9 mouse cellular contexts compared by ENCODE assay signal in genomic region chr7:78797843-78798455, GRCm38 (mm10). TPM values are rescaled to one million over a fixed set of nuclear protein-coding genes. Genes with fewer than 3 reads are reported as not detected.
DNase-seq lines count a peak whose midpoint lies in the region; ATAC-seq lines count a peak whose summit lies in the region.
"Had no signal": no experiment of that assay in that cellular context is flagged by ENCODE, and none has a peak within 500 bp of the region (broad histone marks: within the 10 kb centered on the region; RNA-seq: fewer than 3 reads in every experiment).

No protein-coding gene starts in this region.

- no peak overlapping the region for H3K4me3 ChIP-seq in forebrain, embryonic 12.5 days (replicated peaks)
- no peak overlapping the region for H3K4me3 ChIP-seq in neural tube, embryonic 14.5 days (ENCODE audit: low read depth, low read length)
- no peak overlapping the region for H3K4me3 ChIP-seq in kidney, embryonic 16.5 days (ENCODE audit: low read length)
- H3K4me3 ChIP-seq: limb, embryonic 15.5 days had no signal

- H3K9me3 ChIP-seq in forebrain, embryonic 12.5 days, result no peaks in the 10 kb centered on the region
- H3K9me3 ChIP-seq in neural tube, embryonic 14.5 days (ENCODE audit: control insufficient read depth, low read length), result no peaks in the 10 kb centered on the region
- no peaks in the 10 kb centered on the region for H3K9me3 ChIP-seq in kidney, embryonic 16.5 days (ENCODE audit: low read length)
- H3K9me3 ChIP-seq: limb, embryonic 15.5 days had no signal

- no peak overlapping the region for H3K4me2 ChIP-seq in forebrain, embryonic 12.5 days
- no peak overlapping the region for H3K4me2 ChIP-seq in neural tube, embryonic 14.5 days (ENCODE audit: low read depth, low read length)
- H3K4me2 ChIP-seq in kidney, embryonic 16.5 days (replicated peaks; ENCODE audit: low read depth, low read length), result no peak overlapping the region
- H3K4me2 ChIP-seq: limb, embryonic 15.5 days had no signal

- peaks cover 11% of the 10 kb centered on the region for H3K36me3 ChIP-seq in forebrain, embryonic 12.5 days (replicated peaks)
- no peaks in the 10 kb centered on the region for H3K36me3 ChIP-seq in neural tube, embryonic 14.5 days (ENCODE audit: control insufficient read depth, insufficient read depth, low read length)
- H3K36me3 ChIP-seq in kidney, embryonic 16.5 days (ENCODE audit: insufficient read depth, low read length), result 0 out of 2 replicates have a peak, but pooled peaks cover under 1% of the 10 kb centered on the region

- WGBS in forebrain, embryonic 12.5 days, result 48% methylated on average over 9 of the region's 9 CpGs
- 37% methylated on average over 8 of the region's 9 CpGs for WGBS in neural tube, embryonic 14.5 days
- WGBS in kidney, embryonic 16.5 days, result 69% methylated on average over 8 of the region's 9 CpGs

- peaks cover 12% of the 10 kb centered on the region; the same call in 1 of the 2 replicates for H3K4me1 ChIP-seq in forebrain, embryonic 12.5 days
- no peaks in the 10 kb centered on the region for H3K4me1 ChIP-seq in neural tube, embryonic 14.5 days (ENCODE audit: control insufficient read depth, insufficient read depth, low read length)
- H3K4me1 ChIP-seq in kidney, embryonic 16.5 days (ENCODE audit: insufficient read depth, low read length), result no peaks in the 10 kb centered on the region

- no peak overlapping the region for H3K9ac ChIP-seq in forebrain, embryonic 12.5 days
- no peak overlapping the region for H3K9ac ChIP-seq in neural tube, embryonic 14.5 days (replicated peaks; ENCODE audit: low read depth, low read length)
- H3K9ac ChIP-seq in kidney, embryonic 16.5 days (replicated peaks; ENCODE audit: low read length), result no peak overlapping the region
- H3K9ac ChIP-seq: limb, embryonic 15.5 days had no signal

- DNase-seq in left cerebral cortex, adult 18-20 months (ENCODE audit: low spot score in 2 of 2), result peak; percentile 65 to 73
- DNase-seq in left cerebral cortex, adult 11 months (ENCODE audit: low spot score), result no peak
- peak; percentile 76 to 88 for DNase-seq in layer of hippocampus, adult 18-20 months (ENCODE audit: low spot score in 2 of 2)
- DNase-seq in lung, adult 18-20 months, result no peak
- DNase-seq in spleen, postnatal 10 days (ENCODE audit: low spot score in 2 of 2), result no peak

- peak; percentile 57 for ATAC-seq in forebrain, embryonic 12.5 days (ENCODE audit: low FRiP score)
- peak; percentile 59; the same call in 1 of the 2 replicates for ATAC-seq in neural tube, embryonic 14.5 days (ENCODE audit: low read depth)
- no peak for ATAC-seq in kidney, embryonic 16.5 days (ENCODE audit: low FRiP score, low TSS enrichment)

- H3K27me3 ChIP-seq in forebrain, embryonic 12.5 days, result no peaks in the 10 kb centered on the region
- no peaks in the 10 kb centered on the region for H3K27me3 ChIP-seq in neural tube, embryonic 14.5 days (ENCODE audit: control insufficient read depth, insufficient read depth, low read length)
- H3K27me3 ChIP-seq in kidney, embryonic 16.5 days (ENCODE audit: insufficient read depth, low read length), result no peaks in the 10 kb centered on the region
- H3K27me3 ChIP-seq: limb, embryonic 15.5 days had no signal

- no peak overlapping the region for H3K27ac ChIP-seq in forebrain, embryonic 12.5 days
- no peak overlapping the region for H3K27ac ChIP-seq in neural tube, embryonic 14.5 days (ENCODE audit: low read depth, low read length)
- H3K27ac ChIP-seq in kidney, embryonic 16.5 days (ENCODE audit: low read length), result no peak overlapping the region
- H3K27ac ChIP-seq: limb, embryonic 15.5 days had no signal

RNA-seq across cellular contexts. Expression of gene Mrpl46, which starts 14.6 kb away (rescaled TPM):
- 10 to 100 TPM; 33.7 to 35.9 TPM for total RNA-seq in left cerebral cortex, adult 18-20 months (2021)
- polyA plus RNA-seq in forebrain, embryonic 12.5 days (2016; fragmentation: Nextera tagmentation; extraction: Ambion mirVana), result 66.8 and 67.3 TPM in 2 replicates
- 10 to 100 TPM; 29.2 to 29.7 TPM for total RNA-seq in layer of hippocampus, adult 18-20 months (2021)
- 61.2 and 62.1 TPM in 2 replicates for polyA plus RNA-seq in neural tube, embryonic 14.5 days (2014; fragmentation: Nextera tagmentation; extraction: Ambion mirVana)
- 64.6 and 71.4 TPM in 2 replicates for polyA plus RNA-seq in kidney, embryonic 16.5 days (2015; fragmentation: Nextera tagmentation; extraction: Ambion mirVana)

RNA-seq across cellular contexts. Expression of gene Mrps11, which starts 15.0 kb away (rescaled TPM):
- 10 to 100 TPM; 38.5 to 40.1 TPM for total RNA-seq in left cerebral cortex, adult 18-20 months (2021)
- 68.3 and 72.6 TPM in 2 replicates for polyA plus RNA-seq in forebrain, embryonic 12.5 days (2016; fragmentation: Nextera tagmentation; extraction: Ambion mirVana)
- total RNA-seq in layer of hippocampus, adult 18-20 months (2021), result 10 to 100 TPM; 39.9 to 40.9 TPM
- 69.1 and 74.0 TPM in 2 replicates for polyA plus RNA-seq in neural tube, embryonic 14.5 days (2014; fragmentation: Nextera tagmentation; extraction: Ambion mirVana)
- 83.4 and 84.9 TPM in 2 replicates for polyA plus RNA-seq in kidney, embryonic 16.5 days (2015; fragmentation: Nextera tagmentation; extraction: Ambion mirVana)

RNA-seq across cellular contexts. Expression of gene Det1, which starts 49.1 kb away (rescaled TPM):
- total RNA-seq in left cerebral cortex, adult 18-20 months (2021), result 1 to 10 TPM; 5.4 to 6.2 TPM
- polyA plus RNA-seq in forebrain, embryonic 12.5 days (2016; fragmentation: Nextera tagmentation; extraction: Ambion mirVana), result 22.2 and 23.3 TPM in 2 replicates
- 1 to 10 TPM; 6.3 to 7.6 TPM for total RNA-seq in layer of hippocampus, adult 18-20 months (2021)
- polyA plus RNA-seq in neural tube, embryonic 14.5 days (2014; fragmentation: Nextera tagmentation; extraction: Ambion mirVana), result 12.9 and 14.9 TPM in 2 replicates
- 19.1 and 19.6 TPM in 2 replicates for polyA plus RNA-seq in kidney, embryonic 16.5 days (2015; fragmentation: Nextera tagmentation; extraction: Ambion mirVana)

Comparison
In these comparisons a context has a peak if more than half of its experiments do, and no peak if none do; other contexts are left out.
1. DNase-seq: peak in left cerebral cortex, adult 18-20 months (2 of 2) and layer of hippocampus, adult 18-20 months (2 of 2); none in left cerebral cortex, adult 11 months (single experiment), lung, adult 18-20 months (0 of 2) and spleen, postnatal 10 days (0 of 2).